ENCODE assay signal across 1 mouse cellular context in the genomic region with DNA sequence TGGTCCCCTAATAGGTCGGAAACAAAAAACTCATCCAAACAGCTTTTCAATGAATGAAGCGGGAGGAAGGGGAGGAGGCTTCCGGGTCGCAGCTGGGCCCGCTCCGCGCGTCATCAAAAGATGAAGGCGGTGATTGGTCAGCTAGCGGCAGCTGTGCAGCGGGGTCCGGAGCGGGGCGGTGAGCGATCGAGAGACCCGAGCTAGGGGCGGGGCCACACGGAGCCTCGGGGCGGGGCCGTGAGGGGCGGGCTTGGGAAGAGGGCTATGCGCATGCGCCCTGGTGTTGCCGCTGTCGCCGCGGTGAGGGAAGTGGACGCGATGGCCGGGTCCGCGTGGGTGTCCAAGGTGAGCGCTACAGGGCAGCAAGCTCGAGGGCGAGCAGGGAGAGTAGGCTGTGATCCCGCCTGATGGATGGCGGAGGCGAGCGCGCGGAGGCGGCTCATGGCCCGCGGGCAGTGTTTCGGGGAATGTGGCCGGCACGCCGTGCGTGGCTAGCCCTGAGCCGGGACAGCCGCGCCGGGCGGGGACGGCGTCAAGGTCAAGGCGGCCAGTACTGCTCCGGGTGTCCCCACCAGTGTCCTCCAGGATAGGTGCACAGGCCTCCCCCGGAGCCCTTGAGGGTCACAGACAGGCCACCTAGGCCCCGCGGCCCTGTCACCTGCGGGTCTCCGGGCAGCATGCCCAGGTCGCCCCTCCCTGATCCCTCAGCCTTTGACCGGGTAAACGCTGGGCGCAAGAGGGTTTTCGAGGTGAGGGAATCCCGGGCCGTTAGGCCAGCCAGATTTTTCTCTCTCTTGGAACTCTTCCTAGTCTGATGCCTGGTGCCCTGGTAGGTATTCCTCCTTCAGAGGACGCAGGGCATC.
TF ChIP-seq lines count a peak whose summit lies in the region.

A gene (plus strand): TSS at position 136 of the 863 bp plus-strand sequence.

TF ChIP-seq in MEL, 35 proteins besides CTCF, POLR2A, EP300 and RAD21 (continued from another document):
- TF ChIP-seq TCF12 (IDR thresholded peaks at IDR 0.05; ENCODE audit: low read depth, low read length) (0 out of 2 replicates have a peak, but pooled peaks have one; percentile 22), NRF1 (IDR thresholded peaks at IDR 0.05; ENCODE audit: insufficient read depth, low read depth, low read length, poor library complexity, severe bottlenecking) (peak; percentile 90), SMC3 (IDR thresholded peaks at IDR 0.05; ENCODE audit: low read depth, low read length) (no peak), MYB (IDR thresholded peaks at IDR 0.05; ENCODE audit: low read depth, low read length) (no peak), HCFC1 (IDR thresholded peaks at IDR 0.05; ENCODE audit: low read depth, low read length) (peak; percentile 80), KAT2A (conservative IDR thresholded peaks at IDR 0.05; ENCODE audit: low read depth, low read length) (no peak)
TF ChIP-seq in MEL: peak in this region for 15.
